Mouse (Mus musculus) olfactory bulb, adult 2 months (tissue): ENCODE measurements around the gene Mettl17.

Experiments used
- CTCF ChIP-seq: fragments of 200-500 bp; IDR thresholded peaks from 2 replicates; pipeline ENCODE4 v1.5.1; 2012; ENCODE audit warnings: low read depth, mild to moderate bottlenecking, low read length, moderate library complexity; ENCODE audit not compliant: insufficient read depth
- POLR2A ChIP-seq: fragments of 200-500 bp; IDR thresholded peaks from 2 replicates; pipeline ENCODE4 v1.6.1; 2012; ENCODE audit warnings: mild to moderate bottlenecking, low read depth, low read length, moderate library complexity; ENCODE audit not compliant: insufficient read depth

DNA sequence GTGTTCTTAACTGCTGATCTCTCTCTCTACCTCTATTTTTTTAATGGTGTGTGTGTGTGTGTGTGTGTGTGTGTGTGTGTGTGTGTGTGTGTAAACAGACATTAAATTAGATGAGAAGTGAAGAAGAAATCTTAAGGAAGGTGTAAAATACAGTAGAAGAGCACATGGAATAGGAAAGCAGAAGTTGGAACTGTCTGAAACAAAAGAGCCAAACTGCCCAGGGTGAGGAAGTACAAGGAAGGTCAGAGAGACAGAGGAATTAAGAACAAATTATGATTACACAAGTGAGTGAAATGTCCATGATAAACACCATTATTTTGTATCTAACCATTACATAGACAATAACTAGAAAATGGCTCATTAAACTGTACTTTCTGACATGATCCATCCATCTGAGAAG, 40.8 kb upstream of the Mettl17 start:
- TF ChIP-seq CTCF: no peak
- TF ChIP-seq POLR2A: no peak
